Mouse (Mus musculus): ENCODE measurements around the gene Trp53.

Gene Trp53

GRCm38 (mm10) chr11:69632284-69633089 is 52.3 kb downstream of the Trp53 start, which contains the start of gene Fxr2:
Gene Fxr2 (plus strand): TSS chr11:69632990.
- peak; percentile 100 for DNase-seq

- peak; percentile 82 for DNase-seq
Measured at GRCm38 (mm10) chr11:69633128-69633866, 53.1 kb downstream of the Trp53 start.

- DNase-seq, result no peak
Measured at GRCm38 (mm10) chr11:69635471-69635870, 55.3 kb downstream of the Trp53 start.
